Mouse (Mus musculus) heart, postnatal 36 days (tissue): ENCODE measurements around the gene Rab40c. TPM values are rescaled to one million over a fixed set of nuclear protein-coding genes. Genes with fewer than 3 reads are reported as not detected.

ENCODE experiments used
- DNase-seq, 2 experiments: peaks; one replicate each; pipeline ENCODE4 v3.0.0; 2021 to 2022
- intact Hi-C: fragments of 180-260 bp; cut with DNase I; formaldehyde crosslinking; loops from one replicate; pipeline ENCODE4 v1.15.1; 2025
- total RNA-seq, 2 experiments: library from RNA; stranded (reverse); gene quantifications; 2 replicates each; pipeline ENCODE4 v1.2.3; 2021

Gene Rab40c
- 10 to 100 TPM; 18.4 to 21.2 TPM for total RNA-seq

GRCm38 (mm10) chr17:25919144-25919785 is at the start of gene Rab40c:
TSS of gene Rab40c (minus strand) at chr17:25919727.
- no peak for DNase-seq
- intact Hi-C loops: no loop called here

- intact Hi-C loops: no loop called here
- no peak for DNase-seq
These were observed 48.6 kb upstream of the Rab40c start for GRCm38 (mm10) chr17:25968176-25968575.

GRCm38 (mm10) chr17:25967652-25968051 is 48.1 kb upstream of the Rab40c start:
- intact Hi-C loops: no loop called here
- no peak for DNase-seq

GRCm38 (mm10) chr17:25964271-25964670 is 44.7 kb upstream of the Rab40c start:
- intact Hi-C loops: no loop called here
- no peak for DNase-seq

- DNase-seq: no peak
- intact Hi-C loops: no loop called here
These were observed 42.9 kb upstream of the Rab40c start for GRCm38 (mm10) chr17:25962413-25962905.

GRCm38 (mm10) chr17:25961566-25961965 is 42.0 kb upstream of the Rab40c start:
- intact Hi-C loops: no loop called here
- DNase-seq: no peak

- intact Hi-C loops: no loop called here
- no peak for DNase-seq
These were observed 40.3 kb upstream of the Rab40c start for GRCm38 (mm10) chr17:25959630-25960467.

GRCm38 (mm10) chr17:25958771-25959494 is 39.4 kb upstream of the Rab40c start:
- intact Hi-C loops: no loop called here
- DNase-seq: no peak

- no peak for DNase-seq
- intact Hi-C loops: no loop called here
These were observed 38.1 kb upstream of the Rab40c start for GRCm38 (mm10) chr17:25957586-25958051.

- no peak for DNase-seq
- intact Hi-C loops: no loop called here
These were observed 37.1 kb upstream of the Rab40c start for GRCm38 (mm10) chr17:25956631-25957030.

- no peak for DNase-seq
- intact Hi-C loops: no loop called here
These were observed 36.7 kb upstream of the Rab40c start for GRCm38 (mm10) chr17:25956201-25956600.

- DNase-seq: no peak
These were observed 36.2 kb upstream of the Rab40c start for GRCm38 (mm10) chr17:25955736-25956135.

GRCm38 (mm10) chr17:25954671-25955070 is 35.1 kb upstream of the Rab40c start:
- intact Hi-C loops: no loop called here
- no peak for DNase-seq

More at GRCm38 (mm10) chr17:25955736-25956135, 36.2 kb upstream of the Rab40c start:
- intact Hi-C loops: no loop called here

GRCm38 (mm10) chr17:25953161-25953560 is 33.6 kb upstream of the Rab40c start:
- no peak for DNase-seq
- intact Hi-C loops: no loop called here

GRCm38 (mm10) chr17:25951803-25952623 is 32.5 kb upstream of the Rab40c start, which contains the start of gene A930017K11Rik:
TSS of gene A930017K11Rik (minus strand) at chr17:25952565.
- DNase-seq: no peak
- intact Hi-C loops: no loop called here

- intact Hi-C loops: no loop called here
- no peak for DNase-seq
These were observed 31.8 kb upstream of the Rab40c start for GRCm38 (mm10) chr17:25951225-25951802.

GRCm38 (mm10) chr17:25950706-25951105 is 31.2 kb upstream of the Rab40c start:
- no peak for DNase-seq
- intact Hi-C loops: no loop called here

GRCm38 (mm10) chr17:25949981-25950380 is 30.5 kb upstream of the Rab40c start:
- intact Hi-C loops: no loop called here

GRCm38 (mm10) chr17:25948051-25948450 is 28.5 kb upstream of the Rab40c start:
- intact Hi-C loops: no loop called here
- DNase-seq: no peak

More at GRCm38 (mm10) chr17:25949981-25950380, 30.5 kb upstream of the Rab40c start:
- DNase-seq: no peak

- intact Hi-C loops: no loop called here
These were observed 28.0 kb upstream of the Rab40c start for GRCm38 (mm10) chr17:25947576-25947975.

More at GRCm38 (mm10) chr17:25947576-25947975, 28.0 kb upstream of the Rab40c start:
- no peak for DNase-seq
